Mouse (Mus musculus): ENCODE data around the gene Cnst. TPM values are rescaled to one million over a fixed set of nuclear protein-coding genes. Genes with fewer than 3 reads are reported as not detected.
A peak's percentile ranks its signal among the peaks of the same experiment; 100 is the strongest.
"Not testable (repeated sequence)": the region's sequence is repeated elsewhere in the genome, so short reads cannot be mapped to it uniquely, and the experiment has no call there.

Cnst gene
- polyA plus RNA-seq (2015; fragmentation: Nextera tagmentation; extraction: Ambion mirVana): 28.8 and 30.2 TPM in 2 replicates

- Histone ChIP-seq H3K4me2 (peak within 1 kb of the TSS; percentile 89), H3K9ac (peak within 1 kb of the TSS; percentile 65), H3K4me3 (peak within 1 kb of the TSS; percentile 86), H3K27ac (peak within 1 kb of the TSS; percentile 95), H3K4me1 (peaks cover 31% of the 10 kb centered on the region)
- 0% methylated on average over 69 of the region's 69 CpGs for WGBS
- peak; percentile 100 for ATAC-seq (replicated peaks)
- not testable (repeated sequence) for H3K27me3 ChIP-seq (replicated peaks); H3K36me3 ChIP-seq (replicated peaks); H3K9me3 ChIP-seq
Measured at GRCm38 (mm10) chr1:179545768-179546550, at the start of gene Cnst, which contains the start of gene Tfb2m. Gene Cnst, plus strand, starts transcription at chr1:179546370. Gene Tfb2m, minus strand, starts transcription at chr1:179546267.

- WGBS: 82% methylated on average over 3 of the region's 3 CpGs
- no peaks in the 10 kb centered on the region for H3K4me1 ChIP-seq
- no peaks in the 10 kb centered on the region for H3K9me3 ChIP-seq
- H3K4me3 ChIP-seq: no peak overlapping the region
- no peak for ATAC-seq (replicated peaks)
- H3K9ac ChIP-seq: no peak overlapping the region
- H3K27me3 ChIP-seq (replicated peaks): no peaks in the 10 kb centered on the region
- no peak overlapping the region for H3K27ac ChIP-seq
- H3K36me3 ChIP-seq (replicated peaks): no peaks in the 10 kb centered on the region
- no peak overlapping the region for H3K4me2 ChIP-seq
Measured at GRCm38 (mm10) chr1:179499257-179499656, 46.9 kb upstream of the Cnst start.

DNA sequence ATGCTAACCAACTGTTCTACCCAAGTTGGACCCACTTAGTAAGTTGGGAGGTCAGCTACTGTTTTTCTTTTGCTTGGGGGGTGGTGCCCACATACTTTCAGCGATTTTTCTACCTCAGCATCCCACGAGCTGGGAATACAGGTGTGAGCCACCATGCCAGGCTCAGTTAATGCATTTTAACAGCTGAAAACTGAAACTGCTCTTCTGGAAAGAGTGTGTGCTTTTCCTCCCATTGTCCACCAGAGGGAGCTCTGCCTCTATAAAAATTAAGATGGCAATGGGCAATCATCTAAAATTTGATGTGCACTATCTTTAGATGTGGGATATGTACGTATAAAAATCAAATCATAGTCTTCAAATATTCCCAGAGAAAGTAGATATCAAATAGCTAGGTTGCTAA lies 43.6 kb upstream of the Cnst start:
- Histone ChIP-seq H3K4me2 (no peak overlapping the region), H3K27me3 (replicated peaks) (no peaks in the 10 kb centered on the region), H3K9ac (no peak overlapping the region), H3K27ac (no peak overlapping the region), H3K4me1 (no peaks in the 10 kb centered on the region), H3K4me3 (no peak overlapping the region), H3K36me3 (replicated peaks) (no peaks in the 10 kb centered on the region), H3K9me3 (no peaks in the 10 kb centered on the region)
- no peak for ATAC-seq (replicated peaks)
- WGBS: 10% methylated on average over 3 of the region's 3 CpGs

GRCm38 (mm10) chr1:179506530-179507315 lies 39.4 kb upstream of the Cnst start:
- Histone ChIP-seq H3K9me3 (no peaks in the 10 kb centered on the region), H3K27ac (no peak overlapping the region), H3K4me3 (no peak overlapping the region), H3K27me3 (replicated peaks) (no peaks in the 10 kb centered on the region), H3K36me3 (replicated peaks) (no peaks in the 10 kb centered on the region), H3K4me1 (no peaks in the 10 kb centered on the region), H3K9ac (no peak overlapping the region), H3K4me2 (no peak overlapping the region)
- 66% methylated on average over 9 of the region's 9 CpGs for WGBS
- no peak for ATAC-seq (replicated peaks)

DNA sequence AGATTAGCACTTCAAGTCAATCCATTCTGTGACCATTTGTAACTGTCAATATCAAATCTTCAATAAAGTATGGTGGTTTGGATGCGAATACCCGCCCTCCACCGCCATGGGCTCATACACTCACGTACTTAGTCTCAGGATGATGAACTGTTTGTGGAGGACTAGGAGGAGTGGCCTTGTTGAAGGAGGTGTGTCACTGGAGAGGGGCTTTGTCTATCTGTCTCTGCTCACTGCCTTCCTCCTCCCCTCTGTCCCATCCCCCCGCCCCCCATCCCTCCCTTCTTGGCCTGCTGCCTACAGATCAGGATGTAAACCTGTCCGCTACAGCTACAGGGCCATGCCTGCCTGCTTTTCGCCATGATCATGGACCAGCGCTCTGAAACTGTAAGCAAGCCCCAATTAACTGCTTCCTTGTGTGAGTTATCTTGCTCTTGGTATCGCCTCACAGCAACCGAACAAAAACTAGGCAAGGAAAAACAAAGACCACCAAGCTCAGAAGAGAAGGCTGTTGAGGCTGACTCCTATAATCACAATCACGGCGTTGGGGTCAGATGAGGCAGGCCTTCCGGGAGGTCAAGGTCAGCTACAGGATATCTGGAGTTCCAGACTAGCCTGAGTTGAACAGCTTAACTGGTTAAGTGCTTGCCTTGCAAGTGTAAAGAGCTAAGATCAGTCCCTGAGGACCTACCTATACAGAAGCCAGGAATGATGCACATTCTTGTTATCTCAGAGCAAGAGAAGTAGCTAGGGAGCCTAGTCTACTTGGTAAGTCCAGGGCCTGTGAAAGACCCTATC lies 35.4 kb upstream of the Cnst start:
- Histone ChIP-seq H3K4me1 (no peaks in the 10 kb centered on the region), H3K27me3 (replicated peaks) (no peaks in the 10 kb centered on the region), H3K4me2 (no peak overlapping the region), H3K9me3 (no peaks in the 10 kb centered on the region), H3K36me3 (replicated peaks) (no peaks in the 10 kb centered on the region), H3K4me3 (no peak overlapping the region), H3K27ac (no peak overlapping the region), H3K9ac (no peak overlapping the region)
- ATAC-seq (replicated peaks): no peak
- 88% methylated on average over 13 of the region's 13 CpGs for WGBS

- no peak overlapping the region for H3K4me2 ChIP-seq
- ATAC-seq (replicated peaks): no peak
- no peak overlapping the region for H3K9ac ChIP-seq
- H3K27me3 ChIP-seq (replicated peaks): no peaks in the 10 kb centered on the region
- WGBS: 82% methylated on average over 7 of the region's 7 CpGs
- H3K4me1 ChIP-seq: peaks cover 7% of the 10 kb centered on the region
- H3K36me3 ChIP-seq (replicated peaks): no peaks in the 10 kb centered on the region
- no peak overlapping the region for H3K27ac ChIP-seq
- no peak overlapping the region for H3K4me3 ChIP-seq
- no peaks in the 10 kb centered on the region for H3K9me3 ChIP-seq
Measured at GRCm38 (mm10) chr1:179511895-179512294, 34.3 kb upstream of the Cnst start.

DNA sequence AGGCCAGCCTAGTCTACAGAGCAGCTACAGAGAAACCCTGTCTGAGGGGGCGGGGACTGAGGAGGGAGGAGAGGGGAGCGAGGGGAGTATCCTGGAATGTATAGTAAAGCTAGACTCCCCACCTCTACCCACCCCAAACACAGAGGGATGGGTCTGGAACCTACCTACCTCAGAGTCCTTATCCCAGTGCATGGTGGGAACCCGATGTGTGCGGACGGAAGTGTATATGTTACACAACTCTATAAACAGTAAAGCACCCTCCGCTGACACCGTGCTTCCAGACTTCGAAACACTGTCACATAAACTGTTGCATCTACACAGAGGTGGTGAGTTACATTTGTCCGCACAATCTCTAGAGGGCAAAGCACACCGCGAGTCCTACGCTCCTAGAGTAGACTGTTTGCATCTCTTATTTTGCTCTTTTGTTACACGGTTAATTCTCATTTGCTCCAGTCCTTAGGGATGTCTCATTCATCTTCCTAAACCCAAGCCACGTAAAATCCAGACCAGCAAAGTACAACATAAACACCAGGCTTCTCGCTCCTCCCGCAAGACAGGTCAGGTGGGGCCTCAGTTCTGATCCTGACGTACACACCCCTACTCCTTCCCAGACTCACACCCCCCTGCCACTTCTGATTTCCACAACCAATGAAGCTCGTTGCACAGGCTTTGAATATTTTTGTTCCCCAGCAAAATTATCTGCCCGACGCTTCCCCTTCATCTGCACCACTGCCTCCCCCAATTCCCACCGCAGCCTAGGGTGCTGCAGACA lies 29.0 kb upstream of the Cnst start:
- Histone ChIP-seq H3K4me2 (peak overlapping the region; percentile 98), H3K4me1 (peaks cover 11% of the 10 kb centered on the region), H3K27ac (0 out of 2 replicates have a peak overlapping the region, but pooled peaks have one; percentile 32), H3K9ac (peak overlapping the region; percentile 75), H3K9me3 (no peaks in the 10 kb centered on the region), H3K4me3 (peak overlapping the region; percentile 80), H3K27me3 (replicated peaks) (no peaks in the 10 kb centered on the region), H3K36me3 (replicated peaks) (no peaks in the 10 kb centered on the region)
- WGBS: under 1% methylated on average over 21 of the region's 21 CpGs
- peak; percentile 76 for ATAC-seq (replicated peaks)

DNA sequence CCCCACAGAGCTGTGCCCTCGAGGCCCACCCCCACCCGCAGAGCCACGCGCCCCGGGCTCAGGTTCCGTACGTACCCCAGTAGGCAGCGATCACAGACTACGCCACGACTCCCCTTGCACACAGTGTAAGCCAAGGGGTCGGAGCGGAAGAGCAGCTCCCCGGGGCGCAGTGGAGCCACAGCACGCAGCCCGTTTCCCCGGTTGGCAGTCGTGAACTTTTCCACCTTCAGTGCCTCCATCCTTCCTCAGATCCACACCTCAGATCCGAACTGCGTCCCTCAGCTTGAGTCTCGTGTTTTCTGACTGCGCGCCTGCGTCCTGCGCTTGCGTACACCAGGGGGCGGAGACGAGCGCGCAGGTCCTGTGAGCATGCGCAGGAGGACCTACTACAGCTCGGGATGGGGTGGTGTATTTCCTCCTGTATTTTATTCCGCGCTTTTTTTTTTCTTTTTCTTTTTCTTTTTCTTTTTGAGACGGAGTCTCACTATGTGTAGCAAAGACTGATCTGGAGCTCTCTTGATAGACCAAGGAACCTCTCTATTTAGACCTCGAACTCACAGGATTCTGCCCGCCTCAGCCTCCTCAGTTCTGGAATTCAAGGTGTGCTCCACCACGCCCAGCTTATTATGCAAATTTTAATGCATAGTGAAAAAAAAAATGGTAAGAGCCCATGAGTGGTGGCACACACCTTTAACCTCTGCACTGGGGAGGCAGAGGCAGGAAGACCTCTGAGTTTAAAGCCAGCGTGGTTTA lies 28.3 kb upstream of the Cnst start, which contains the start of gene Smyd3:
TSS of gene Smyd3 (minus strand) at position 329 of the 753 bp plus-strand sequence.
- Histone ChIP-seq H3K4me2 (peak within 1 kb of the TSS; percentile 98), H3K9me3 (no peaks in the 10 kb centered on the region), H3K27ac (0 out of 2 replicates have a peak within 1 kb of the TSS, but pooled peaks have one; percentile 32), H3K27me3 (replicated peaks) (no peaks in the 10 kb centered on the region), H3K9ac (peak within 1 kb of the TSS; percentile 75), H3K4me1 (peaks cover 11% of the 10 kb centered on the region), H3K4me3 (peak within 1 kb of the TSS; percentile 80), H3K36me3 (replicated peaks) (no peaks in the 10 kb centered on the region)
- peak; percentile 90 for ATAC-seq (replicated peaks)
- WGBS: 7% methylated on average over 39 of the region's 39 CpGs

DNA sequence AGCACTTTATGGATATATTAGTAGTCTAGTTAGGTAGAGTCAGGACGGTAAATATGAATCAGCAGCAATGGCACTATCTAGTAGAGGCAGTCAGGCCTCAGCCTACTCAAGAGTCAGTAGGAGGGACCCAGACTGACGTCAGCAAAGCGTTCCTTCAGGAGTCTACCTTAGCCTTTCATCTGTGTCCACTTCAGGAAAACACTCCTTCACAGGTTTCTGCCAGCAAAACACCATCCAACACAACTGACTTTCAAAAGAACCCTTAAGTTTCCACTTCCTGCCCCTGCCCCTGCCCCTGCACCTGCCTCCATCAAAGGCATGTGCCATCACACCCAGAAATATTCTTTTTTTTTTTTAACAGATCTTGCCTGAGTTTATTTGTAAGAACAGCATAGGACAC lies 26.3 kb upstream of the Cnst start:
- Histone ChIP-seq H3K4me1 (peaks cover 11% of the 10 kb centered on the region), H3K4me2 (no peak overlapping the region), H3K27me3 (replicated peaks) (no peaks in the 10 kb centered on the region), H3K36me3 (replicated peaks) (no peaks in the 10 kb centered on the region), H3K27ac (no peak overlapping the region), H3K9me3 (no peaks in the 10 kb centered on the region), H3K4me3 (no peak overlapping the region), H3K9ac (no peak overlapping the region)
- ATAC-seq (replicated peaks): no peak
- 87% methylated on average over 3 of the region's 3 CpGs for WGBS

DNA sequence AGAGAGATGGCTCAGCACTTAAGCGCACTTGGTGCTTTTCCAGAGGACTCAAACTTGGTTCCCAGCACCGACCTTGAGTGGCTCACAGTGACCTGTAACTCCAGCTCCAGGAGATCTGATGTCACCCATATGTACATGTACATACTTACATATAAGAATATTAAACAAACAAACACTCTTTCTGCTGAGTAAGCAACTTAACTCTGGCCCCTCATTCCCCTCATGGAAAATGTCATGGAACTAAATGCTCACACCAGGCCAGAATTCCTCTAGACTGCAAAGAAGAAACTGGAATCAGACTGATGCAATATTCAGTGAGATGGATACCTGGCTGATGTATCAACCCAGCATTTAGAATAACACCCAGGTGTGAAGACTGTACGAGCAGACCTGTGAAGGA lies 7.1 kb upstream of the Cnst start:
- Histone ChIP-seq H3K9me3 (no peaks in the 10 kb centered on the region), H3K36me3 (replicated peaks) (no peaks in the 10 kb centered on the region)

DNA sequence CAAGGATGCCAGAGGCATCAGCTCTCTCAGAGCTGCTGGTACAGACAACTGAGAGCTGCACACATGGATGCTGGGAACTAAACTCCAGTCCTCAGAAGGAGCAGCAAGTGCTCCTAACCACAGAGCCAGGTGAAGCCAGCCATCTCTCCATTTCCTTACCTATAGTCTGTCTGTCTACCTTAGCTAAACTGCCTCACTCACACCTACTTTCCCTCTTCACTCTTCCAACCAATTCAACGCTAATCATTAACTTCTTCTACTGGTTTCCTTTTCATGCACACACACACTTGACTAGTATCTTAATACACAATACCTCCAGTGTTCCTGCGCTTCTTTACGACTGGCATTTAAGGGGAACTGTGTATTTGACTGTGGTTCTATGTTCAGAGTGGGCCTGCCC lies 6.3 kb upstream of the Cnst start:
- no peaks in the 10 kb centered on the region for H3K27me3 ChIP-seq (replicated peaks)
- H3K4me2 ChIP-seq: no peak overlapping the region
- H3K27ac ChIP-seq: no peak overlapping the region
- H3K4me1 ChIP-seq: peaks cover 9% of the 10 kb centered on the region
- H3K9me3 ChIP-seq: no peaks in the 10 kb centered on the region
- 96% methylated on average over 3 of the region's 3 CpGs for WGBS
- no peaks in the 10 kb centered on the region for H3K36me3 ChIP-seq (replicated peaks)
- H3K4me3 ChIP-seq: no peak overlapping the region
- no peak overlapping the region for H3K9ac ChIP-seq
- ATAC-seq (replicated peaks): no peak

More for the DNA sequence above, 7.1 kb upstream of the Cnst start:
- no peak overlapping the region for H3K4me2 ChIP-seq
- 98% methylated on average over 3 of the region's 3 CpGs for whole genome bisulfite sequencing
- H3K9ac ChIP-seq: no peak overlapping the region
- ATAC-seq (replicated peaks): no peak
- H3K4me3 ChIP-seq: no peak overlapping the region
- no peaks in the 10 kb centered on the region for H3K27me3 ChIP-seq (replicated peaks)
- H3K27ac ChIP-seq: no peak overlapping the region
- H3K4me1 ChIP-seq: peaks cover under 1% of the 10 kb centered on the region; the same call in 1 of the 2 replicates
